Mouse (Mus musculus): ENCODE measurements around the gene Ranbp3.
A peak's percentile ranks its signal among the peaks of the same experiment; 100 is the strongest.

Ranbp3 gene

GRCm38 (mm10) chr17:56681791-56682190 is 8.7 kb downstream of the Ranbp3 start:
- DNase-seq = no peak

GRCm38 (mm10) chr17:56682880-56683279 is 9.8 kb downstream of the Ranbp3 start:
- no peak for DNase-seq

- DNase-seq = no peak
These were observed 10.5 kb downstream of the Ranbp3 start for GRCm38 (mm10) chr17:56683546-56684140.

GRCm38 (mm10) chr17:56684649-56685048 is 11.6 kb downstream of the Ranbp3 start:
- no peak for DNase-seq

GRCm38 (mm10) chr17:56686801-56687200 is 13.7 kb downstream of the Ranbp3 start:
- DNase-seq = no peak

- no peak for DNase-seq
These were observed 15.0 kb downstream of the Ranbp3 start for GRCm38 (mm10) chr17:56688045-56688444.

- DNase-seq = no peak
These were observed 15.6 kb downstream of the Ranbp3 start for GRCm38 (mm10) chr17:56688689-56689088.

GRCm38 (mm10) chr17:56693395-56693794 is 20.3 kb downstream of the Ranbp3 start:
- DNase-seq = no peak

- DNase-seq = no peak
These were observed 20.8 kb downstream of the Ranbp3 start for GRCm38 (mm10) chr17:56693851-56694310.

- DNase-seq = no peak
These were observed 27.4 kb downstream of the Ranbp3 start for GRCm38 (mm10) chr17:56700451-56700850.

- DNase-seq = no peak
These were observed 29.9 kb downstream of the Ranbp3 start for GRCm38 (mm10) chr17:56703038-56703437.

GRCm38 (mm10) chr17:56706515-56706914 is 33.4 kb downstream of the Ranbp3 start:
- no peak for DNase-seq

- no peak for DNase-seq
These were observed 35.6 kb downstream of the Ranbp3 start for GRCm38 (mm10) chr17:56708692-56709091.

GRCm38 (mm10) chr17:56709708-56710107 is 36.6 kb downstream of the Ranbp3 start:
- DNase-seq = no peak

- DNase-seq = no peak
These were observed 42.3 kb downstream of the Ranbp3 start for GRCm38 (mm10) chr17:56715360-56715759.

GRCm38 (mm10) chr17:56715914-56716654 is 43.0 kb downstream of the Ranbp3 start:
- no peak for DNase-seq

GRCm38 (mm10) chr17:56716655-56717362 is 43.7 kb downstream of the Ranbp3 start:
- DNase-seq = peak; percentile 98

- DNase-seq = peak; percentile 100
These were observed 44.4 kb downstream of the Ranbp3 start, which contains the start of the genes Ndufa11 and Vmac for GRCm38 (mm10) chr17:56717363-56718058. Ndufa11 (plus strand) TSS chr17:56717767. Vmac (minus strand) TSS chr17:56718022.

GRCm38 (mm10) chr17:56722441-56722840 is 49.3 kb downstream of the Ranbp3 start:
- peak; percentile 30 for DNase-seq

- no peak for DNase-seq
These were observed 50.5 kb downstream of the Ranbp3 start for GRCm38 (mm10) chr17:56723419-56724161.

- peak; percentile 47 for DNase-seq
These were observed 54.0 kb downstream of the Ranbp3 start for GRCm38 (mm10) chr17:56727029-56727649.

- peak; percentile 44 for DNase-seq
These were observed 54.6 kb downstream of the Ranbp3 start for GRCm38 (mm10) chr17:56727659-56728058.

Measured in embryo, embryonic 11 days (tissue).